Mouse (Mus musculus) testis, postnatal 14 days (tissue): ENCODE data around the gene Noto.
"Not testable (repeated sequence)": the region's sequence is repeated elsewhere in the genome, so short reads cannot be mapped to it uniquely, and the experiment has no call there.

ENCODE experiments used
- DNase-seq: peaks from one replicate; pipeline ENCODE4 v3.0.0; 2021; ENCODE audit warnings: low spot score

Noto gene

GRCm38 (mm10) chr6:85431274-85431841 lies 7.7 kb downstream of the Noto start:
- no peak for DNase-seq

- peak; percentile 90 for DNase-seq
These were observed 8.3 kb downstream of the Noto start, which contains the start of gene Smyd5 for GRCm38 (mm10) chr6:85431842-85432431. Gene Smyd5, plus strand, starts transcription at chr6:85431989.

GRCm38 (mm10) chr6:85433865-85434264 lies 10.2 kb downstream of the Noto start:
- no peak for DNase-seq

- DNase-seq: no peak
These were observed 12.5 kb downstream of the Noto start for GRCm38 (mm10) chr6:85436204-85436603.

GRCm38 (mm10) chr6:85436631-85437030 lies 12.9 kb downstream of the Noto start:
- DNase-seq: no peak

- no peak for DNase-seq
These were observed 17.5 kb downstream of the Noto start for GRCm38 (mm10) chr6:85441142-85441541.

GRCm38 (mm10) chr6:85443488-85444233 lies 20.0 kb downstream of the Noto start:
- no peak for DNase-seq

- no peak for DNase-seq
These were observed 20.7 kb downstream of the Noto start for GRCm38 (mm10) chr6:85444266-85444965.

- no peak for DNase-seq
These were observed 21.6 kb downstream of the Noto start for GRCm38 (mm10) chr6:85445286-85445685.

GRCm38 (mm10) chr6:85447351-85447750 lies 23.7 kb downstream of the Noto start:
- DNase-seq: no peak

GRCm38 (mm10) chr6:85450140-85450539 lies 26.5 kb downstream of the Noto start:
- not testable (repeated sequence) for DNase-seq

GRCm38 (mm10) chr6:85450697-85451663 lies 27.3 kb downstream of the Noto start, which contains the start of gene Cct7:
Gene Cct7, plus strand, starts transcription at chr6:85451514.
- peak; percentile 99 for DNase-seq

- peak; percentile 100 for DNase-seq
These were observed 28.2 kb downstream of the Noto start, which contains the start of gene Pradc1 for GRCm38 (mm10) chr6:85451664-85452410. Gene Pradc1, minus strand, starts transcription at chr6:85451970.

GRCm38 (mm10) chr6:85452411-85452665 lies 28.7 kb downstream of the Noto start:
- DNase-seq: no peak

GRCm38 (mm10) chr6:85452816-85453215 lies 29.1 kb downstream of the Noto start:
- DNase-seq: no peak

- no peak for DNase-seq
These were observed 35.9 kb downstream of the Noto start for GRCm38 (mm10) chr6:85459621-85460020.

- DNase-seq: no peak
These were observed 41.7 kb downstream of the Noto start for GRCm38 (mm10) chr6:85465381-85465780.

GRCm38 (mm10) chr6:85469660-85470430 lies 46.2 kb downstream of the Noto start:
- no peak for DNase-seq

GRCm38 (mm10) chr6:85471962-85472361 lies 48.3 kb downstream of the Noto start:
- no peak for DNase-seq

GRCm38 (mm10) chr6:85472542-85472941 lies 48.9 kb downstream of the Noto start:
- DNase-seq: no peak
